Mouse (Mus musculus): ENCODE results near the gene Rerg. TPM values are rescaled to one million over a fixed set of nuclear protein-coding genes. Genes with fewer than 3 reads are reported as not detected.

Rerg gene
- polyA plus RNA-seq, 1 experiment from 2014 or later: 5.5 TPM

- Histone ChIP-seq H3K27ac (no peak overlapping the region), H3K36me3 (no peaks in the 10 kb centered on the region), H3K4me1 (replicated peaks) (no peaks in the 10 kb centered on the region), H3K4me2 (no peak overlapping the region), H3K4me3 (no peak overlapping the region), H3K9ac (no peak overlapping the region), H3K9me3 (replicated peaks) (no peaks in the 10 kb centered on the region), H3K27me3 (no peaks in the 10 kb centered on the region)
- WGBS: 79% methylated on average over 6 of the region's 6 CpGs
- no peak for ATAC-seq (replicated peaks; ENCODE audit: insufficient number of reproducible peaks, insufficient read depth, low FRiP score, low read depth)
Measured at GRCm38 (mm10) chr6:137190577-137190976, 20.3 kb upstream of the Rerg start.

DNA sequence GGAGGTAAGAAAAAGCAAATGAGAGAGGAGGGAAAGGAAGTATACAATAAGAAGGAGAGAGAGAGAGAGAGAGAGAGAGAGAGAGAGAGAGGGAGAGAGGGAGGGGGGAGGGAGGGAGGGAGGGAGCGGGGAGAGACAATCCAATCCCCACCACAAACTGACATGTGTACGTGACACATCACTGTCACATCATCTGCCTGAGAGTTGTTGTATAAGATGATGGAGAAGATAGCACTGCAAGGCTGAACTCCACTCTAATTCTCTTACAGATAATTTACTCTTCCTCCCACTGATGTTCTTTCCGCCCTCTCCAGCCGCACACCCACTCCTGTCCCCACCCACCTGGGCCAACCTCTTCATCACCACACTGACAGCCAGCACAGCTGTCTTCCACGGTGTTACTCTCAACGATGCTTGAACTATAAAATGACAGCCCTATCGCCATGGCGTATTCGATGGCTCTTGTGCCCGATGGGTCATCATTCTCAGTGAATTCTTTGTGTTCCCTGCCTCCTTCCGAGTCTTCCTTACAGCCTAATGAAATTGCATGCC lies 18.2 kb upstream of the Rerg start:
- no peak for ATAC-seq (replicated peaks; ENCODE audit: insufficient number of reproducible peaks, insufficient read depth, low FRiP score, low read depth)
- Histone ChIP-seq H3K27me3 (no peaks in the 10 kb centered on the region), H3K4me3 (no peak overlapping the region), H3K9ac (no peak overlapping the region), H3K4me2 (no peak overlapping the region), H3K36me3 (no peaks in the 10 kb centered on the region), H3K9me3 (replicated peaks) (no peaks in the 10 kb centered on the region), H3K27ac (no peak overlapping the region), H3K4me1 (replicated peaks) (no peaks in the 10 kb centered on the region)
- 53% methylated on average over 10 of the region's 11 CpGs for WGBS

GRCm38 (mm10) chr6:137187426-137187825 lies 17.1 kb upstream of the Rerg start:
- Histone ChIP-seq H3K9me3 (replicated peaks) (no peaks in the 10 kb centered on the region), H3K4me3 (no peak overlapping the region), H3K4me1 (replicated peaks) (no peaks in the 10 kb centered on the region; the same call in 1 of the 2 replicates), H3K27ac (no peak overlapping the region), H3K36me3 (no peaks in the 10 kb centered on the region), H3K27me3 (no peaks in the 10 kb centered on the region), H3K4me2 (no peak overlapping the region), H3K9ac (no peak overlapping the region)
- WGBS: 64% methylated on average over 3 of the region's 3 CpGs
- ATAC-seq (replicated peaks; ENCODE audit: insufficient number of reproducible peaks, insufficient read depth, low FRiP score, low read depth): no peak

DNA sequence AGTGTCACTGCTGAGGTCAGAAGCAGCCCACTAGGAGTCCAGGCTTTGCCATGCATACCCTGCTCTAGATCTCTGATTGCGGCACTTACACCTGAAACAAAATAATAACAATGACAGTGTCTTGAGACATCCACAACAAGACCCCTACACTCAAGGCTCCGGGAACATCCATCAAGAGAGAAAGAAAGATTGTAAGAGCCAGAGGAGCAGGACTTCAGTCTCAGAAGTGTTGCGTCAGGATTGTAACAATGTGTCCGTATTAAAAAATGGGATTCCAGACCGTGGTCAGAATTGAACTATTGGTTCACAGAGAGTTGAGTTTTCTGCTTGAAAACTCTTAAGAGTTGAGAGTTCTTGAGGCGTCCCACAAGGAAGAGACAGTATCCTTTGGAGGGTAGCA lies 10.3 kb upstream of the Rerg start:
- H3K4me3 ChIP-seq: no peak overlapping the region
- 72% methylated on average over 6 of the region's 6 CpGs for WGBS
- H3K27me3 ChIP-seq: no peaks in the 10 kb centered on the region
- ATAC-seq (replicated peaks; ENCODE audit: insufficient number of reproducible peaks, insufficient read depth, low FRiP score, low read depth): no peak
- H3K27ac ChIP-seq: no peak overlapping the region
- H3K4me2 ChIP-seq: no peak overlapping the region
- H3K36me3 ChIP-seq: no peaks in the 10 kb centered on the region
- no peak overlapping the region for H3K9ac ChIP-seq
- no peaks in the 10 kb centered on the region for H3K9me3 ChIP-seq (replicated peaks)
- peaks cover 12% of the 10 kb centered on the region for H3K4me1 ChIP-seq (replicated peaks)

DNA sequence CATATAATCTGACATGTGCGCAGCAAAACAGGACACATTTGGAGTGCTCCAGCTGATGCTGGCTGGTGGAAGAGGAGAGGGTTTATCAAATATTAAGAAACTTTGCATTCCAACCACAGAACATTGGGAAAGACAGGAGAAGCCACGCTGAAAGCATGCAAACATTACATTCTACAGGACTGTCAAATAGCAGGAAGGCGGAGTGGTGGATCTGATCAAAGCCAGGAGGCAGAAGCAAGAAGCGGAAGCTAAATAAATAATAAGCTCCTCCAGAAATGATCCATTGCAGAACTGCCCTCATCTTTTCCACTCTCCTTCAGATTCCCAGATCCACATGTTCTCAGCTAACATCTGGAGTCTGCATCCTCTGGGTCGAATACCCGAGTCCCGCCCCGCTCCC lies 9.8 kb upstream of the Rerg start:
- H3K4me2 ChIP-seq: no peak overlapping the region
- no peak overlapping the region for H3K9ac ChIP-seq
- no peak for ATAC-seq (replicated peaks; ENCODE audit: insufficient number of reproducible peaks, insufficient read depth, low FRiP score, low read depth)
- H3K27me3 ChIP-seq: no peaks in the 10 kb centered on the region
- 47% methylated on average over 8 of the region's 8 CpGs for WGBS
- no peak overlapping the region for H3K27ac ChIP-seq
- peaks cover 12% of the 10 kb centered on the region for H3K4me1 ChIP-seq (replicated peaks)
- no peaks in the 10 kb centered on the region for H3K9me3 ChIP-seq (replicated peaks)
- H3K36me3 ChIP-seq: no peaks in the 10 kb centered on the region
- no peak overlapping the region for H3K4me3 ChIP-seq

DNA sequence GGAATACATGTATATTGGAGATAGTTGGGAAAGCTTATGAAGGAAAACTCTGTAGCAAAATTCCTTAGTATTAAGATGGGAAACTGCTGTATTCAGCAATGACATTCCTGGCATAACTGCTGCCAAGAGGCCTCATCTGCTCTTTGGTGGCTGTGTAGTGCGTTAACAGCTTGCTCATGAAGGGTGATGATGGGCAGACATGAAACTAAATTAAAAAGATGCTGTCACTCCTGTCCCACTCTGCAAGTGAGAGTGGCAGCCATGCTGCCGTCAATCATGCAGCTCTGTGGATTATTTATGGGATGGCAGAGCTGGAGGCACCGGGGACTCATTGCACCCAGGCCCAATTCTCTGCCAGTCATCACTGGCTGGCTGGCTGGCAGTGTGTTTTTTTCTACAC lies 8.7 kb upstream of the Rerg start:
- peak; percentile 74 for ATAC-seq (replicated peaks; ENCODE audit: insufficient number of reproducible peaks, insufficient read depth, low FRiP score, low read depth)
- H3K36me3 ChIP-seq: no peaks in the 10 kb centered on the region
- 31% methylated on average over 3 of the region's 3 CpGs for WGBS
- peak overlapping the region; percentile 43; the same call in 1 of the 2 replicates for H3K27ac ChIP-seq
- no peaks in the 10 kb centered on the region for H3K27me3 ChIP-seq
- H3K4me1 ChIP-seq (replicated peaks): peaks cover 12% of the 10 kb centered on the region
- no peak overlapping the region for H3K9ac ChIP-seq
- no peak overlapping the region for H3K4me2 ChIP-seq
- H3K4me3 ChIP-seq: no peak overlapping the region
- H3K9me3 ChIP-seq (replicated peaks): no peaks in the 10 kb centered on the region

GRCm38 (mm10) chr6:137170646-137171045 lies 349 bp upstream of the Rerg start:
- ATAC-seq (replicated peaks; ENCODE audit: insufficient number of reproducible peaks, insufficient read depth, low FRiP score, low read depth): no peak
- peaks cover 13% of the 10 kb centered on the region for H3K27me3 ChIP-seq
- WGBS: 41% methylated on average over 7 of the region's 7 CpGs
- no peaks in the 10 kb centered on the region for H3K9me3 ChIP-seq (replicated peaks)
- H3K4me3 ChIP-seq: no peak overlapping the region
- no peak overlapping the region for H3K27ac ChIP-seq
- H3K9ac ChIP-seq: no peak overlapping the region
- peaks cover 9% of the 10 kb centered on the region for H3K4me1 ChIP-seq (replicated peaks)
- H3K4me2 ChIP-seq: no peak overlapping the region
- no peaks in the 10 kb centered on the region for H3K36me3 ChIP-seq

GRCm38 (mm10) chr6:137169171-137169968 lies 927 bp downstream of the Rerg start:
- peaks cover 9% of the 10 kb centered on the region for H3K4me1 ChIP-seq (replicated peaks)
- ATAC-seq (replicated peaks; ENCODE audit: insufficient number of reproducible peaks, insufficient read depth, low FRiP score, low read depth): peak; percentile 90
- WGBS: 2% methylated on average over 53 of the region's 53 CpGs
- H3K9me3 ChIP-seq (replicated peaks): no peaks in the 10 kb centered on the region
- peak overlapping the region; percentile 91 for H3K4me2 ChIP-seq
- peak overlapping the region; percentile 66 for H3K9ac ChIP-seq
- no peak overlapping the region for H3K27ac ChIP-seq
- H3K27me3 ChIP-seq: peaks cover 13% of the 10 kb centered on the region
- peak overlapping the region; percentile 56 for H3K4me3 ChIP-seq
- H3K36me3 ChIP-seq: no peaks in the 10 kb centered on the region

GRCm38 (mm10) chr6:137166843-137167242 lies 3.5 kb downstream of the Rerg start:
- 48% methylated on average over 4 of the region's 4 CpGs for WGBS
- H3K9me3 ChIP-seq (replicated peaks): no peaks in the 10 kb centered on the region

GRCm38 (mm10) chr6:137163571-137163970 lies 6.7 kb downstream of the Rerg start:
- no peaks in the 10 kb centered on the region for H3K4me1 ChIP-seq (replicated peaks)
- WGBS: 65% methylated on average over 10 of the region's 10 CpGs
- H3K27ac ChIP-seq: no peak overlapping the region
- H3K9ac ChIP-seq: no peak overlapping the region
- no peak overlapping the region for H3K4me3 ChIP-seq
- no peaks in the 10 kb centered on the region for H3K9me3 ChIP-seq (replicated peaks)
- H3K4me2 ChIP-seq: no peak overlapping the region
- no peaks in the 10 kb centered on the region for H3K36me3 ChIP-seq
- ATAC-seq (replicated peaks; ENCODE audit: insufficient number of reproducible peaks, insufficient read depth, low FRiP score, low read depth): no peak
- H3K27me3 ChIP-seq: peaks cover 5% of the 10 kb centered on the region; the same call in 1 of the 2 replicates

More at GRCm38 (mm10) chr6:137166843-137167242, 3.5 kb downstream of the Rerg start:
- peaks cover 13% of the 10 kb centered on the region for H3K27me3 ChIP-seq
- H3K9ac ChIP-seq: no peak overlapping the region
- no peak overlapping the region for H3K4me3 ChIP-seq
- H3K4me2 ChIP-seq: no peak overlapping the region
- H3K27ac ChIP-seq: no peak overlapping the region
- peaks cover 9% of the 10 kb centered on the region for H3K4me1 ChIP-seq (replicated peaks)
- no peak for ATAC-seq (replicated peaks; ENCODE audit: insufficient number of reproducible peaks, insufficient read depth, low FRiP score, low read depth)
- no peaks in the 10 kb centered on the region for H3K36me3 ChIP-seq

GRCm38 (mm10) chr6:137163061-137163460 lies 7.2 kb downstream of the Rerg start:
- no peaks in the 10 kb centered on the region for H3K36me3 ChIP-seq
- WGBS: 82% methylated on average over 4 of the region's 4 CpGs
- H3K27ac ChIP-seq: no peak overlapping the region
- ATAC-seq (replicated peaks; ENCODE audit: insufficient number of reproducible peaks, insufficient read depth, low FRiP score, low read depth): no peak
- no peak overlapping the region for H3K4me3 ChIP-seq
- no peaks in the 10 kb centered on the region for H3K9me3 ChIP-seq (replicated peaks)
- H3K4me2 ChIP-seq: no peak overlapping the region
- H3K4me1 ChIP-seq (replicated peaks): no peaks in the 10 kb centered on the region
- 0 out of 2 replicates have a peak, but pooled peaks cover under 1% of the 10 kb centered on the region for H3K27me3 ChIP-seq
- no peak overlapping the region for H3K9ac ChIP-seq

GRCm38 (mm10) chr6:137162481-137162880 lies 7.8 kb downstream of the Rerg start:
- Histone ChIP-seq H3K4me2 (no peak overlapping the region), H3K9ac (no peak overlapping the region), H3K36me3 (no peaks in the 10 kb centered on the region), H3K4me1 (replicated peaks) (no peaks in the 10 kb centered on the region), H3K9me3 (replicated peaks) (no peaks in the 10 kb centered on the region), H3K4me3 (no peak overlapping the region), H3K27ac (no peak overlapping the region), H3K27me3 (no peaks in the 10 kb centered on the region)
- WGBS: 92% methylated on average over 7 of the region's 7 CpGs
- no peak for ATAC-seq (replicated peaks; ENCODE audit: insufficient number of reproducible peaks, insufficient read depth, low FRiP score, low read depth)
